Mouse (Mus musculus) intestine, embryonic 16.5 days (tissue): ENCODE data around the gene Cdk17. TPM values are rescaled to one million over a fixed set of nuclear protein-coding genes. Genes with fewer than 3 reads are reported as not detected.

Source experiments
- ATAC-seq: fragments of 200-750 bp; cut with Nextera tagmentation; 2 replicates; pipeline ENCODE4 v1.8.0; 2017; ENCODE audit warnings: moderate TSS enrichment, moderate library complexity
- H3K27ac ChIP-seq: fragments of 300-500 bp; sonication (generic); 2 replicates; pipeline ENCODE4 v1.5.1; 2014; ENCODE audit warnings: mild to moderate bottlenecking, low read length
- H3K27me3 ChIP-seq: fragments of 300-500 bp; sonication (generic); replicated peaks from 2 replicates; pipeline ENCODE4 v1.6.1; 2014; ENCODE audit warnings: low read length, control low read depth, mixed read lengths; ENCODE audit not compliant: control insufficient read depth, insufficient read depth
- H3K36me3 ChIP-seq: fragments of 300-500 bp; sonication (generic); 2 replicates; pipeline ENCODE4 v1.6.1; 2014; ENCODE audit warnings: low read length, control low read depth; ENCODE audit not compliant: control insufficient read depth, insufficient read depth
- H3K4me1 ChIP-seq: fragments of 300-500 bp; sonication (generic); 2 replicates; pipeline ENCODE4 v1.6.1; 2014; ENCODE audit warnings: low read length, control low read depth, mixed read lengths; ENCODE audit not compliant: control insufficient read depth, insufficient read depth
- H3K4me2 ChIP-seq: fragments of 300-500 bp; sonication (generic); 2 replicates; pipeline ENCODE4 v1.6.1; 2014; ENCODE audit warnings: low read depth, low read length, control low read depth
- H3K4me3 ChIP-seq: fragments of 300-500 bp; sonication (generic); 2 replicates; pipeline ENCODE4 v1.5.1; 2014; ENCODE audit warnings: mild to moderate bottlenecking, low read length
- H3K9ac ChIP-seq: fragments of 300-500 bp; sonication (generic); 2 replicates; pipeline ENCODE4 v1.6.1; 2014; ENCODE audit warnings: low read depth, low read length
- H3K9me3 ChIP-seq: fragments of 300-500 bp; sonication (generic); 2 replicates; pipeline ENCODE4 v1.6.1; 2016; ENCODE audit warnings: low read length, control low read depth; ENCODE audit not compliant: control insufficient read depth
- WGBS: fragments of 180-500 bp; shearing (Covaris S2); extraction: QIAGEN DNeasy Blood & Tissue Kit; methylation state at CpG from one replicate; pipeline ENCODE4 v1.1.7; 2014; 5-methylcytosine and 5-hydroxymethylcytosine counted together
- microRNA counts: library from miRNA; unstranded; fragments of <30 nt; microRNA quantifications from one replicate; lab custom pipeline; 2016
- microRNA-seq: library from miRNA; unstranded; fragments of <30 nt; microRNA quantifications from one replicate; pipeline ENCODE4, GENCODE M21; 2016
- polyA plus RNA-seq: library from polyadenylated mRNA; unstranded; fragments of >200 nt; fragmentation: Nextera tagmentation; extraction: Ambion mirVana; gene quantifications from 2 replicates; pipeline ENCODE4 v1.2.1, GENCODE M21; 2015

The Cdk17 gene
- polyA plus RNA-seq, 1 experiment from 2014 or later = 8.3 TPM

GRCm38 (mm10) chr10:93309131-93309933 lies 148.7 kb downstream of the Cdk17 start:
- Histone ChIP-seq H3K9me3 (no peaks in the 10 kb centered on the region), H3K4me3 (peak overlapping the region; percentile 74), H3K27me3 (no peaks in the 10 kb centered on the region), H3K4me2 (peak overlapping the region; percentile 96), H3K36me3 (no peaks in the 10 kb centered on the region), H3K4me1 (no peaks in the 10 kb centered on the region), H3K27ac (peak overlapping the region; percentile 91), H3K9ac (peak overlapping the region; percentile 84)
- ATAC-seq = peak; percentile 68
- WGBS = 2% methylated on average over 22 of the region's 23 CpGs

GRCm38 (mm10) chr10:93309934-93310621 lies 149.4 kb downstream of the Cdk17 start:
- Histone ChIP-seq H3K27me3 (no peaks in the 10 kb centered on the region), H3K36me3 (no peaks in the 10 kb centered on the region)
- WGBS = under 1% methylated on average over 43 of the region's 43 CpGs

GRCm38 (mm10) chr10:93310721-93311411 lies 150.2 kb downstream of the Cdk17 start, which contains the start of gene Elk3:
Gene Elk3 (minus strand): TSS chr10:93311135.
- WGBS = 1% methylated on average over 53 of the region's 53 CpGs
- no peaks in the 10 kb centered on the region for H3K9me3 ChIP-seq
- no peaks in the 10 kb centered on the region for H3K27me3 ChIP-seq
- H3K4me3 ChIP-seq = peak within 1 kb of the TSS; percentile 74
- ATAC-seq = peak; percentile 88
- H3K27ac ChIP-seq = peak within 1 kb of the TSS; percentile 91
- peak within 1 kb of the TSS; percentile 96 for H3K4me2 ChIP-seq
- H3K9ac ChIP-seq = peak within 1 kb of the TSS; percentile 84
- no peaks in the 10 kb centered on the region for H3K4me1 ChIP-seq
- no peaks in the 10 kb centered on the region for H3K36me3 ChIP-seq

More at GRCm38 (mm10) chr10:93309934-93310621, 149.4 kb downstream of the Cdk17 start:
- H3K4me2 ChIP-seq = peak overlapping the region; percentile 96
- H3K9me3 ChIP-seq = no peaks in the 10 kb centered on the region
- peak; percentile 34 for ATAC-seq
- H3K4me1 ChIP-seq = no peaks in the 10 kb centered on the region
- H3K4me3 ChIP-seq = peak overlapping the region; percentile 74
- H3K27ac ChIP-seq = peak overlapping the region; percentile 91
- peak overlapping the region; percentile 84 for H3K9ac ChIP-seq

- Histone ChIP-seq H3K4me1 (no peaks in the 10 kb centered on the region), H3K4me3 (peak overlapping the region; percentile 74), H3K27ac (0 out of 2 replicates have a peak overlapping the region, but pooled peaks have one; percentile 17), H3K27me3 (no peaks in the 10 kb centered on the region), H3K9me3 (no peaks in the 10 kb centered on the region), H3K36me3 (no peaks in the 10 kb centered on the region), H3K4me2 (peak overlapping the region; percentile 96; the same call in 1 of the 2 replicates), H3K9ac (no peak overlapping the region)
- 19% methylated on average over 4 of the region's 4 CpGs for WGBS
- no peak for ATAC-seq
Observed at GRCm38 (mm10) chr10:93311576-93311975, 150.9 kb downstream of the Cdk17 start.

MicroRNAs within 50 kb of the gene (microRNA counts, 519-probe panel; counts per million panel counts)
- 35.7 counts per million for microRNA mmu-miR-1931 (lab: Ali Mortazavi, UCI)

Small RNAs within 50 kb of the gene (microRNA-seq; reads per million reads assigned to microRNA genes)
- not detected for gene Mir1931

Other genes starting within 250 kb of the Cdk17 start
- gene Cfap54, start 79.3 kb upstream of the Cdk17 start, polyA plus RNA-seq = 0.05 and 0.09 TPM in 2 replicates
- 14.6 and 18.0 TPM in 2 replicates for gene Elk3, start 150.3 kb downstream of the Cdk17 start, polyA plus RNA-seq